Mouse (Mus musculus): ENCODE results near the gene Fasl. TPM values are rescaled to one million over a fixed set of nuclear protein-coding genes. Genes with fewer than 3 reads are reported as not detected.

Fasl gene
- polyA plus RNA-seq, 1 experiment from 2014 or later = 0.16 TPM

DNA sequence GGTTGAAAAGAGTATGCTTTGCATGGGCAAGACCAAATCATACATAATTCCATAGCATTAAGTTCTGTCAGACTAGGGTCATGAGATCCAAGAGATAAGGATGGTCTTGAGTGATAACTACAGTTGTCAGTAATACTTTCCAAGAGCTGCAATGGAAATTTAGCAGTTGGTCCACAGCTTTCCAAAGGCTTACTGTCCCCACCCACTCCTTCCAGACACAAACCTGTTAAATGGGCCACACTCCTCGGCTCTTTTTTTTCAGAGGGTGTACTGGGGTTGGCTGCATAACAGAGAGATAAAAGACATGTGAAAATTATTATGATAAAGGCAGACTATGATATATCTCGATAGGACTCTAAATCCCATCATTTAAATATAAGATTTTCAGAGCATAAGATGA is 5.6 kb downstream of the Fasl start:
- 84% methylated on average over 2 of the region's 2 CpGs for WGBS
- ATAC-seq (ENCODE audit: low FRiP score) = no peak
- H3K9me3 ChIP-seq = no peaks in the 10 kb centered on the region

DNA sequence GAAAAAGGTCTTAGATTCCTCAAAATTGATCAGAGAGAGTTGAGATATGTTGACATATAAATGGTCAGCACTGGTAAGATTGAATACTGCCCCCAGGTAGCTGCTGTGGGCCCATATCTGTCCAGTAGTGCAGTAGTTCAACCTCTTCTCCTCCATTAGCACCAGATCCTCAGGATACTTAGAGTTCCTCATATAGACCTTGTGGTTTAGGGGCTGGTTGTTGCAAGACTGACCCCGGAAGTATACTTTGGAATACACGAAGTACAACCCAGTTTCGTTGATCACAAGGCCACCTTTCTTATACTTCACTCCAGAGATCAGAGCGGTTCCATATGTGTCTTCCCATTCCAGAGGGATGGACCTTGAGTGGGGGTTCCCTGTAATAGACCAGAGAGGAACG is 6.7 kb downstream of the Fasl start:
- WGBS = 94% methylated on average over 5 of the region's 5 CpGs

More for the DNA sequence above, 5.6 kb downstream of the Fasl start:
- H3K4me1 ChIP-seq (replicated peaks) = no peaks in the 10 kb centered on the region
- no peaks in the 10 kb centered on the region for H3K27me3 ChIP-seq
- no peak overlapping the region for H3K4me2 ChIP-seq
- H3K36me3 ChIP-seq = no peaks in the 10 kb centered on the region
- no peak overlapping the region for H3K27ac ChIP-seq
- no peak overlapping the region for H3K4me3 ChIP-seq
- H3K9ac ChIP-seq = no peak overlapping the region

DNA sequence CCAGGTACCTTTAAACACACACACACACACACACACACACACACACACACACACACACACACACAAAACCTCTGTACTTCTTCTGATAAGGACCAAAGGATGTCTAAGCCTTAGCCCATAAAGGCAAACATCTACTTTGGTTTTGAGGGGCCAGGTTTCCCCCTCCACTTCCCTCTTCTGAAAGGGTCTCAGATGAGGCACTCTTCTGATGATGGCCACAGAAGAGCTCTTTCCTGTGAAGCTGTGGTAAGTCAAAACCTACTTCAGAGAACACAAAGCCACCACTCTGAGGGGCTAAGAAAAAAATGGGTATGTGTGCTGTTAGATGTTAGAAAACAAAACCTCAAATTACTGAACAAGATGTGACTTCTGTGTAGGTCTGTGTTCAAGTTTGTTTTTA is 9.2 kb downstream of the Fasl start:
- Histone ChIP-seq H3K27ac (no peak overlapping the region), H3K4me2 (no peak overlapping the region), H3K4me3 (no peak overlapping the region), H3K36me3 (no peaks in the 10 kb centered on the region), H3K4me1 (replicated peaks) (no peaks in the 10 kb centered on the region), H3K27me3 (no peaks in the 10 kb centered on the region), H3K9ac (no peak overlapping the region), H3K9me3 (no peaks in the 10 kb centered on the region)
- no peak for ATAC-seq (ENCODE audit: low FRiP score)

More for the DNA sequence above, 6.7 kb downstream of the Fasl start:
- Histone ChIP-seq H3K9me3 (no peaks in the 10 kb centered on the region), H3K4me2 (no peak overlapping the region), H3K36me3 (no peaks in the 10 kb centered on the region), H3K9ac (no peak overlapping the region), H3K4me1 (replicated peaks) (no peaks in the 10 kb centered on the region), H3K4me3 (no peak overlapping the region), H3K27me3 (no peaks in the 10 kb centered on the region), H3K27ac (no peak overlapping the region)
- ATAC-seq (ENCODE audit: low FRiP score) = no peak

DNA sequence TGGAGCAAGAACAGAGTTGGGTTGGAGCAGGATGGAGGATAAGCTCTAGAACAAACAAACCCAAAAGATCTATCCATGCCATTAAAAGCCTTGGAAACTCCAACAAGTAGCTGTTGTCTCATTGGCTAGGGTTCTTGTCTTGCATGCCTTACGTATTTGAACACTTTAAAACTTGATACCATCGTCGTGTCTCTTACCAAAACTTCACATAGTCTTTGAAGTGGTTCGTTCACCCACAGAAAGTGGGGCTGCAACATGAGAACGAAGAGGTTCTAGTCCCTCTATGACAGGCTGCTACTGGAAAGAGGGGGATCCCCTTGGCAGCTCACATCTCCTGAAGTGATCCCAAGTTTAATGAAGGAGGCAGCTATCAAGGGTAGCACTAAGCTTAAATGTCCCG is 13.1 kb downstream of the Fasl start:
- Histone ChIP-seq H3K36me3 (no peaks in the 10 kb centered on the region), H3K4me3 (no peak overlapping the region), H3K4me2 (no peak overlapping the region), H3K9ac (no peak overlapping the region), H3K9me3 (no peaks in the 10 kb centered on the region), H3K27ac (no peak overlapping the region), H3K27me3 (no peaks in the 10 kb centered on the region), H3K4me1 (replicated peaks) (no peaks in the 10 kb centered on the region)
- ATAC-seq (ENCODE audit: low FRiP score) = no peak
- 88% methylated on average over 6 of the region's 6 CpGs for WGBS

DNA sequence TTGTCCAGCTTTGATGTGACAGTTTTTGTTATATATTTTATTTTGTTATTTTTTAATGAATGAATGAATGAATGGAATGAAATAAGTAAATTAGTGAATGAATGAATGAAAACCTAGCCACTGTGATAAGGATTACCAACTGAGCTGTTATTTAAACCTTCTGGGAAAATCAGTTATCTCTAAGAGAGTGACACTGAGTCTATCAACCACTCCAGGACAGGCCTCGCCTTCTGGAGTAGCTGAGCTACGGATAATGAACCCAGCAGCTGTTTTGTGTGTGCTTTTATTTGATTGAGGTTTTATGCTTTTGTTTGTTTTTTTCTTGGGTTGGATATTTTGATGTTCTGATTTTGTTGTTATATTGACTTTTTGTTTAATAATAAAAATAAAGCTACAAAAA is 17.0 kb downstream of the Fasl start:
- ATAC-seq (ENCODE audit: low FRiP score) = no peak
- no peaks in the 10 kb centered on the region for H3K27me3 ChIP-seq
- H3K9me3 ChIP-seq = no peaks in the 10 kb centered on the region
- H3K4me1 ChIP-seq (replicated peaks) = no peaks in the 10 kb centered on the region
- 79% methylated on average over 2 of the region's 2 CpGs for WGBS
- no peak overlapping the region for H3K27ac ChIP-seq
- no peak overlapping the region for H3K4me3 ChIP-seq
- H3K4me2 ChIP-seq = no peak overlapping the region
- H3K9ac ChIP-seq = no peak overlapping the region
- H3K36me3 ChIP-seq = no peaks in the 10 kb centered on the region

DNA sequence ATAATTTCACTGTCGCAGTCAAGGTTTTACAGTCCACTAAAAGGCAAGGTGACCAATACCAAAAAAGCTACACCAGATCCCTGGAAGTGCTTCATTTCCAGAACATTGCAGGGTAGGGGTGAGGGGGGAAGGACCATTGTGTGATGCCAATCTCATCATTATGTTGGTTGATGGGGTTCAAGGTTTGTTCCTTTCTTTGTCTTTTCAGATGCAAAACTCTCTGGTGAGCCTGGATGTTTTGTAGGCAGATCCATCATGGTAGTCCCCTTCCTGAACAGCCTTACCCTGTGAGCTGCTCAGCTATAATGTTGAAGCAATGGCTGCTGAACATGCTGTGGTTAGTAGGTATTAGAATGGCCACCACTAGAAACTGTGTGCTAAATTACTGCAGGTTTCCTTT is 19.0 kb downstream of the Fasl start:
- Histone ChIP-seq H3K36me3 (no peaks in the 10 kb centered on the region), H3K9me3 (no peaks in the 10 kb centered on the region), H3K9ac (no peak overlapping the region), H3K27ac (no peak overlapping the region), H3K4me3 (no peak overlapping the region), H3K27me3 (no peaks in the 10 kb centered on the region), H3K4me2 (no peak overlapping the region), H3K4me1 (replicated peaks) (no peaks in the 10 kb centered on the region)
- WGBS = 97% methylated on average over 1 of the region's 1 CpGs
- no peak for ATAC-seq (ENCODE audit: low FRiP score)

DNA sequence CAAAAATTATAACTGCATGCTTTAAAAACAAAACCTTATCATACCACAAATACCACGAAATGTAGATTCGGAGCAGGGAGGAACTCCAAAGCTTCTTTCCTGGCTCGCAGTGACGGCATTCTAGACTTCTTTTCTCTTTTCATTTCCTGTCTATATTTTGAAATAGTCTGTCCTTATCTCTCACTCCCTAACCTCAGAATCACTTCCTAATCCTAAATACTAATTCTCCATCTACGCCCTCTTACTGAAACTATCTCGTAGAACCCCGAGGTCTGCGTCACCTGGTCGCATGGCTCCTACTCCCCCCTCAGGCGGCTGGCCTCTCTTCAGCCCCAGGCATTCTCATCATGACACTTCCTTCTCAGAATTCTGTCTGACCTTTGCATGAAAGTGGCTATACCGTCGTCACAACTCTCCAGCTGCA is 21.2 kb downstream of the Fasl start:
- Histone ChIP-seq H3K9me3 (no peaks in the 10 kb centered on the region), H3K36me3 (no peaks in the 10 kb centered on the region), H3K27me3 (no peaks in the 10 kb centered on the region), H3K27ac (no peak overlapping the region), H3K4me1 (replicated peaks) (no peaks in the 10 kb centered on the region), H3K9ac (no peak overlapping the region), H3K4me3 (no peak overlapping the region), H3K4me2 (no peak overlapping the region)
- ATAC-seq (ENCODE audit: low FRiP score) = no peak
- WGBS = 76% methylated on average over 12 of the region's 12 CpGs

DNA sequence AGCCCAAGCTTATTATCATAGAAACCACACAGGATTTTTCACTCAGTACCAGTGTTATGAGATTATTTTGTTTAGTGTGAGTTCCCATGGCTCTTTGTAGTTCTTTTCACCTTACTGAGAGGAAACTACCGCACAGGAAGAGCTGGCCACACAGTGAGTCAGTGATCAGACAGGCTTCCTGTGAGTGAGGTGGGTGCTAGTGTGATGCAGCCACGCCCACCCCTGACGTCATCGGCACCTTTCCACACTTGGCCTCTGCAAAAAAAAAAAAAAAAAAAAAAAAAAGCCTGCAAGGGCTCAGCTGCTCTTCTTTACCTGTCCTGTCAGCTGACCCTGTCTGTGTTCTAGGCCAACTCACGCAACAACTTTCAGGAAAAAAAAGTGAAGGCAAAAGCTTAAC is 21.6 kb downstream of the Fasl start:
- ATAC-seq (ENCODE audit: low FRiP score) = no peak
- Histone ChIP-seq H3K4me3 (no peak overlapping the region), H3K36me3 (no peaks in the 10 kb centered on the region), H3K27ac (no peak overlapping the region), H3K9me3 (no peaks in the 10 kb centered on the region), H3K4me2 (no peak overlapping the region), H3K4me1 (replicated peaks) (no peaks in the 10 kb centered on the region), H3K9ac (no peak overlapping the region), H3K27me3 (no peaks in the 10 kb centered on the region)
- WGBS = 63% methylated on average over 5 of the region's 5 CpGs

DNA sequence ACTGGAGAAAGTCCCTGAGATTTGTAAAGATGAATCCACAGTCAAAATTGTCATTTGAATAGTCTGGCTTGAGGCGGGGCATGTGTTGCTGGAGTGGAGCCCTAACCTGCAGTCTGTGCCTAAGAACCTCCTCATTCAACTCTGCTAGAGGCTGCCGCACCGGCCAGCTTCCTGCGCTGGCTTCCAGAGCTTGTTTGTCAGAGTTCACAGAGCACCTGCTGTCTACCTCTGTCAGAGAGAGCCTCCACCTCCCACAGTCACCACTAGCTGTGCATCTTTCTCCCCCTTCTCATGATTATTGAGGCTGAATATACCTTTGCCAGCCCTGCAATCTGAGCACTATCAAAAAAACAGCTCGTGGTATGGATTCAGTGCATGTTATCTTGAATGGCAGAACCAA is 22.4 kb downstream of the Fasl start:
- ATAC-seq (ENCODE audit: low FRiP score) = no peak
- Histone ChIP-seq H3K27me3 (no peaks in the 10 kb centered on the region), H3K9ac (no peak overlapping the region), H3K36me3 (no peaks in the 10 kb centered on the region), H3K27ac (no peak overlapping the region), H3K4me1 (replicated peaks) (no peaks in the 10 kb centered on the region), H3K4me2 (no peak overlapping the region), H3K9me3 (no peaks in the 10 kb centered on the region), H3K4me3 (no peak overlapping the region)
- 55% methylated on average over 5 of the region's 5 CpGs for WGBS

DNA sequence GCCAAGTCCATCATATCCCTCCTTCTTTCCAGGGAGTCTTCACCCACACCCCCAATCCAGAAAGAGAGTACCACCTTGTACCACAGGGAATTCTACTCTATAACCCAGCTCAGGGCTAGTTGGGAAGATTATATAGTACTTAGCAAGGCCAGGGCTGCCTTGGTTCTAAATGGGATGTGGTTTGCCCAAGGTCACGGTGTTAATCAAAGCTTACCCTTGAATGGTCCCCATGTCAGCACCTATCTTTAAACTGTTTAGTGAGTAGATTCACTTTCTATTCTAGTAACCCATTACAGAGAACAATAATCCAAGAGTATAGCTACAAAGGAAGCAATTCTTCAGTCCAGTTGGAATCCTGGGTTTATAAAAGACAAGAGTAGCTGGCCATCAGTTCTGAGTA is 23.3 kb downstream of the Fasl start:
- H3K9ac ChIP-seq = no peak overlapping the region
- no peaks in the 10 kb centered on the region for H3K36me3 ChIP-seq

DNA sequence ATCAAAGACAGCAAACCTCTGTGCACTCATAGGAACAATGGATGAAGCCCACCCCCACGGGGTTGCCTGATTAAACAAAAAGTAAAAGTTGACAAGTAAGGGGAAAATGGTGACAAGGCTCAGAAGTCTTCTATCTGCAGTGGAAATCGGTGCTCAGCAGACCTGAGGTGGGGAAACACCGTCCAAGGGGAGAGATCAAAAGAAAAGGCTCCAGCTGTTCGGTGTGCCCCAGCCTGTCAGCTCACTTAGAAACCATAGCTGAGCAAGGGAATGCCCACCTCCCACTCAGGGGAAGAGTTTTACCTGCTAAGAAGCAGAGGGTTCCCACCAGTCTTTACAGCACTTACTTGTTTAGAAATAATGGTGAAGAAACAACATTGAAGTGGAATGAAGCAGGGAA is 26.7 kb downstream of the Fasl start:
- WGBS = 42% methylated on average over 4 of the region's 4 CpGs
- ATAC-seq (ENCODE audit: low FRiP score) = no peak
- H3K4me2 ChIP-seq = no peak overlapping the region

More for the DNA sequence above, 23.3 kb downstream of the Fasl start:
- 91% methylated on average over 1 of the region's 1 CpGs for WGBS
- Histone ChIP-seq H3K4me3 (no peak overlapping the region), H3K27me3 (no peaks in the 10 kb centered on the region), H3K27ac (no peak overlapping the region), H3K9me3 (no peaks in the 10 kb centered on the region), H3K4me1 (replicated peaks) (no peaks in the 10 kb centered on the region), H3K4me2 (no peak overlapping the region)
- ATAC-seq (ENCODE audit: low FRiP score) = no peak

DNA sequence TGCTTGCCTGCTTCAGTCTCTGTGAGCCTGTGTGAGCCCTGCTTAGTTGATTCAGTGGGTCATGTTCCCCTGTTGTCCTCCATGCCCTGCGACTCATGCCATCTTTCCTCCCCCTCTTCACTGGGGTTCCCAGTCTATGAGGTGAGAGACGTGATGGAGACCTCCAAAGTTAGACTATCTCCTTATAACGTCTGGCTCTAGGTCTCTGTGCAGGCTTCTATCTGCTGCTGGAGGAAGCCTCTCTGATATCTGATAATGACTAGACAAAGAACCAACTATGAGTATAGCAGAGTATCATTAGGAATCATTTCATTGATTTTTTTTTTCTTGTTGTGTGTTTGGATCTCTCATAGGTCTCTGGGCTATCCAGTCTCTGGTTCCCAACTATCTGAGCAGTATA is 31.7 kb downstream of the Fasl start:
- Histone ChIP-seq H3K27ac (no peak overlapping the region), H3K9ac (no peak overlapping the region), H3K9me3 (no peaks in the 10 kb centered on the region), H3K4me2 (no peak overlapping the region), H3K4me3 (no peak overlapping the region), H3K27me3 (no peaks in the 10 kb centered on the region), H3K36me3 (no peaks in the 10 kb centered on the region), H3K4me1 (replicated peaks) (no peaks in the 10 kb centered on the region)
- WGBS = 93% methylated on average over 3 of the region's 3 CpGs
- no peak for ATAC-seq (ENCODE audit: low FRiP score)

More for the DNA sequence above, 26.7 kb downstream of the Fasl start:
- H3K4me3 ChIP-seq = no peak overlapping the region
- no peaks in the 10 kb centered on the region for H3K36me3 ChIP-seq
- no peaks in the 10 kb centered on the region for H3K27me3 ChIP-seq
- no peak overlapping the region for H3K9ac ChIP-seq
- H3K9me3 ChIP-seq = no peaks in the 10 kb centered on the region
- H3K27ac ChIP-seq = no peak overlapping the region
- H3K4me1 ChIP-seq (replicated peaks) = no peaks in the 10 kb centered on the region

DNA sequence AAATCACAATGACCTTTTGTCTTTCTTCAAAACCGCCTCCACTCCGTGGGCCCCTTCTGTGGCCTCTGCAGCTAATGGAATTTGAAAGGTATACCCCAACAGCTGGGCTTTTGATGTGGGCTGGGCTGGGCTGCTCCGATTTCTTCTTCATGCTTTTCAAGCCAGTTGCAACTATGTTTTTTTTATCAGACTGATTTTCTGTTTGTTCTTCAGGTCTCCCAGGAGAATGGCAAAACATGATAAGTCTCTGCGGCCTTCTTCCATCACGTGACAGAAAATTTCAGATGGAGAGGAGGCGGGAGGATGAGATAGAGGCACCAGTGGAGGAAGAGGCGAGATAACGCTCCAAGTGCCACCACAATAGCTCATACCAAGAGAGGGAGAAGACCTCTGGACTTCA is 37.0 kb downstream of the Fasl start:
- ATAC-seq (ENCODE audit: low FRiP score) = no peak
- no peak overlapping the region for H3K4me3 ChIP-seq
- no peaks in the 10 kb centered on the region for H3K27me3 ChIP-seq
- H3K36me3 ChIP-seq = no peaks in the 10 kb centered on the region
- 62% methylated on average over 8 of the region's 8 CpGs for WGBS
- no peak overlapping the region for H3K27ac ChIP-seq
- no peak overlapping the region for H3K9ac ChIP-seq
- H3K9me3 ChIP-seq = no peaks in the 10 kb centered on the region
- H3K4me2 ChIP-seq = no peak overlapping the region
- no peaks in the 10 kb centered on the region for H3K4me1 ChIP-seq (replicated peaks)

Measured in hindbrain, embryonic 13.5 days (tissue).